Mouse (Mus musculus): ENCODE data around the gene Speer4d. TPM values are rescaled to one million over a fixed set of nuclear protein-coding genes. Genes with fewer than 3 reads are reported as not detected.
"Not testable (repeated sequence)": the region's sequence is repeated elsewhere in the genome, so short reads cannot be mapped to it uniquely, and the experiment has no call there.

Speer4d gene
- polyA plus RNA-seq, 1 experiment from 2014 or later: not detected

DNA sequence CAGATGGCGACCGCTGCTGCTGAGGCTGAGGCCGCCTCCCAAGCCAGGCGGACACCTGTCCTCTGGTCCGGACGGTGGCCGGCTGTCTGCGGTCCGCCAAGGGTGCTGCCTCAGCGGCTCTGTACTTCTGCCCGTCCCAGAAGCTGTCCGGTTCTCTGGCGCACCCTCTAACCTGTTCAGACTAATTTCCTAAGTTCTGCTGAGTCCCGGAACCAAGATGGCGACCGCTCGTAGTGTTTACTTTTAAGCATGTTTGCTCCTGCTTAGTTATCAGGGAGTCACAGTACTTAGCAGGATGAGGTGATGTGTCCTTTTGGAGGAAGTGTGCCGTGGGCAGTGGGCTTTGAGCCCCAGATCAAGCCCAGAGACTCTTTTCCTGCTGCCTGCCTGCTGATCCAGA lies 51.9 kb downstream of the Speer4d start:
- H3K4me1 ChIP-seq (replicated peaks); H3K36me3 ChIP-seq (replicated peaks); ATAC-seq (ENCODE audit: insufficient read depth); H3K9ac ChIP-seq; H3K4me2 ChIP-seq; H3K27me3 ChIP-seq; H3K9me3 ChIP-seq (replicated peaks); H3K27ac ChIP-seq (replicated peaks); H3K4me3 ChIP-seq (replicated peaks): not testable (repeated sequence)
- WGBS (ENCODE audit: insufficient replicate concordance): 70% methylated on average over 17 of the region's 18 CpGs

Other genes starting within 250 kb of the Speer4d start
- not detected in 2 replicates for gene Gm21149, start 142.5 kb upstream of the Speer4d start, polyA plus RNA-seq (2015; fragmentation: Nextera tagmentation; extraction: Ambion mirVana)
- gene Gm21190, start 89.8 kb upstream of the Speer4d start, polyA plus RNA-seq (2015; fragmentation: Nextera tagmentation; extraction: Ambion mirVana): not detected in 2 replicates
- not detected in 2 replicates for gene Gm21083, start 41.7 kb upstream of the Speer4d start, polyA plus RNA-seq (2015; fragmentation: Nextera tagmentation; extraction: Ambion mirVana)
- not detected in 2 replicates for gene 4930572O03Rik, start 38.0 kb downstream of the Speer4d start, polyA plus RNA-seq (2015; fragmentation: Nextera tagmentation; extraction: Ambion mirVana)
- not detected in 2 replicates for gene Speer4c, start 95.2 kb downstream of the Speer4d start, polyA plus RNA-seq (2015; fragmentation: Nextera tagmentation; extraction: Ambion mirVana)